Mouse (Mus musculus) ES-E14 (cell line): ENCODE measurements around the gene Fbxw2. TPM values are rescaled to one million over a fixed set of nuclear protein-coding genes. Genes with fewer than 3 reads are reported as not detected.
"Not testable (repeated sequence)": the region's sequence is repeated elsewhere in the genome, so short reads cannot be mapped to it uniquely, and the experiment has no call there.

Experiments
- DNase-seq: peaks from one replicate; pipeline ENCODE4 v3.0.0-alpha.2; 2013; ENCODE audit warnings: low read depth, low spot score
- H3K27ac ChIP-seq: 2 replicates; pipeline ENCODE4 v1.5.1; 2012; ENCODE audit warnings: low read depth, mild to moderate bottlenecking, low read length, moderate library complexity, mixed read lengths; ENCODE audit not compliant: poor library complexity, insufficient read depth, severe bottlenecking
- H3K36me3 ChIP-seq: 2 replicates; pipeline ENCODE4 v1.6.1; 2012; ENCODE audit warnings: mild to moderate bottlenecking, low read length, moderate library complexity, mixed read lengths; ENCODE audit not compliant: control insufficient read depth, poor library complexity, insufficient read depth, severe bottlenecking
- H3K4me1 ChIP-seq, 2 experiments: fragments of 150-350 bp in 1 of 2; sonication (generic) in 1 of 2; 2 replicates each; pipeline ENCODE4 v1.6.1; 2012; ENCODE audit warnings: low read length in 2 of 2, mild to moderate bottlenecking in 1 of 2, mixed read lengths in 1 of 2; ENCODE audit not compliant: control insufficient read depth in 2 of 2, insufficient read depth in 2 of 2, poor library complexity in 1 of 2
- H3K4me3 ChIP-seq, 2 experiments: fragments of 150-350 bp in 1 of 2; sonication (generic) in 1 of 2; 2 replicates each; pipeline ENCODE4 v1.5.1; 2012; ENCODE audit warnings: low read length in 2 of 2, low read depth in 1 of 2, mild to moderate bottlenecking in 1 of 2, mixed read lengths in 1 of 2; ENCODE audit not compliant: insufficient read depth in 1 of 2, poor library complexity in 1 of 2, severe bottlenecking in 1 of 2
- H3K9ac ChIP-seq: 2 replicates; pipeline ENCODE4 v1.6.1; 2012; ENCODE audit warnings: low read depth, mild to moderate bottlenecking, low read length, mixed read lengths; ENCODE audit not compliant: poor library complexity, insufficient read depth, severe bottlenecking
- H3K9me3 ChIP-seq: fragments of 150-350 bp; sonication (generic); 2 replicates; pipeline ENCODE4 v1.6.1; 2012; ENCODE audit warnings: low read depth, mild to moderate bottlenecking, low read length; ENCODE audit not compliant: control insufficient read depth, insufficient read depth
- CHD2 ChIP-seq: IDR thresholded peaks from 2 replicates; pipeline ENCODE4 v1.6.1; 2014; ENCODE audit warnings: mild to moderate bottlenecking, low read depth, low read length, inconsistent platforms
- HCFC1 ChIP-seq: IDR thresholded peaks from 2 replicates; pipeline ENCODE4 v1.6.1; 2012; ENCODE audit warnings: low read length, inconsistent platforms, borderline replicate concordance; ENCODE audit not compliant: insufficient read depth
- MAFK ChIP-seq: IDR thresholded peaks from 2 replicates; pipeline ENCODE4 v1.6.1; 2014; ENCODE audit warnings: mild to moderate bottlenecking, low read depth, low read length, inconsistent platforms; ENCODE audit not compliant: insufficient read depth
- ZC3H11A ChIP-seq: IDR thresholded peaks from 2 replicates; pipeline ENCODE4 v1.6.1; 2012; ENCODE audit warnings: low read depth, mild to moderate bottlenecking, inconsistent platforms, low read length, borderline replicate concordance
- ZNF384 ChIP-seq: IDR thresholded peaks from 2 replicates; pipeline ENCODE4 v1.6.1; 2012; ENCODE audit warnings: low read depth, low read length, inconsistent platforms
- in situ Hi-C, 2 experiments: fragments of 600-800 bp; cut with MboI; formaldehyde crosslinking; loops; one replicate each; pipeline ENCODE4 v1.15.1; 2025; ENCODE audit warnings: low sequenced_read_pairs in 2 of 2, inconsistent platforms in 1 of 2; ENCODE audit not compliant: unreplicated experiment in 2 of 2
- total RNA-seq: library from RNA; depleted of rRNA; stranded (reverse); fragments of 300-350 nt; gene quantifications from 2 replicates; pipeline ENCODE4 v1.2.3, GENCODE M21; 2012

Fbxw2 gene
- total RNA-seq, 1 experiment: 57.2 TPM

DNA sequence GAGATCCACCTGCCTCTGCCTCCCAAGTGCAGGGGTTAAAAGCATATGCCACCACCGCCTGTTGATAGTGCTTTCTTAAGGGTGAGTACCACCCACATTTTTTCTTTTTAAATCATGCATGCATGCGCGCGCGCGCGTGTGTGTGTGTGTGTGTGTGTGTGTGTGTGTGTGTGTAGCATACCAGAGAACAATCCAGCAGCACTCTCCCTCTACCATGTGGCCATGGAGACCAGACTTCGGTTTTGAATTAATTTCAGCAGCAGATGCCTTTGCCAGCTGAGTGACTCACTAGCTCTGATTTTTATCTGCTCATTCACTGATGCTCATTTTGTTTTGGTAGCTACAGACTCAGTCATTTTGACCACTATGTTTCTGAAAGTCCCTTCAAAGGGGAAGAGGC is 15.6 kb upstream of the Fbxw2 start:
- DNase-seq: no peak
- TF ChIP-seq ZC3H11A (no peak), HCFC1 (no peak), ZNF384 (no peak), MAFK (no peak), CHD2 (no peak)
- in situ Hi-C loops: loop anchor here in 1 of 2 experiments (25.0 kb wide), 1 partner anchor 271 kb away; the partner anchor contains the start of genes AI182371 and Cntrl
- Histone ChIP-seq H3K27ac (no peak overlapping the region), H3K9ac (no peak overlapping the region), H3K4me3 (no peak overlapping the region), H3K9me3 (no peaks in the 10 kb centered on the region), H3K36me3 (no peaks in the 10 kb centered on the region), H3K4me1 (peaks cover under 1 to 5% of the 10 kb centered on the region in 2 experiments; a peak in 3 of 4 replicates)

DNA sequence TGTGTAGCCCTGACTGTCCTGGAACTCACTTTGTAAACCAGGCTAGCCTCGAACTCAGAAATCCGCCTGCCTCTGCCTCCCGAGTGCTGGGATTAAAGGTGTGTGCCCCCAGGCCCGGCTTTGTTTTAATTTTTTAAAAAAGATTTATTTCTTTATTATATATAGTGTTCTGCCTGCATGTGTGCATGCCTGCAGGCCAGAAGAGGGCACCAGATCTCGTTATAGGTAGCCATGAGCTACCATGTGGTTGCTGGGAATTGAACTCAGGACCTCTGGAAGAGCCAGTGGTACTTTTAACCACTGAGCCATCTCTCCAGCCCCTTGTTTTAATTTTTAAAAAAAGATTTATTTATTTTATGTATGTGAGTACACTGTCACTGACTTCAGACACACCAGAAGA is 14.0 kb upstream of the Fbxw2 start:
- H3K36me3 ChIP-seq, H3K4me3 ChIP-seq, H3K9ac ChIP-seq, H3K27ac ChIP-seq, H3K9me3 ChIP-seq, H3K4me1 ChIP-seq, DNase-seq: not testable (repeated sequence)
- in situ Hi-C loops: loop anchor here in 1 of 2 experiments (25.0 kb wide), 1 partner anchor 272 kb away; the partner anchor contains the start of genes AI182371 and Cntrl

DNA sequence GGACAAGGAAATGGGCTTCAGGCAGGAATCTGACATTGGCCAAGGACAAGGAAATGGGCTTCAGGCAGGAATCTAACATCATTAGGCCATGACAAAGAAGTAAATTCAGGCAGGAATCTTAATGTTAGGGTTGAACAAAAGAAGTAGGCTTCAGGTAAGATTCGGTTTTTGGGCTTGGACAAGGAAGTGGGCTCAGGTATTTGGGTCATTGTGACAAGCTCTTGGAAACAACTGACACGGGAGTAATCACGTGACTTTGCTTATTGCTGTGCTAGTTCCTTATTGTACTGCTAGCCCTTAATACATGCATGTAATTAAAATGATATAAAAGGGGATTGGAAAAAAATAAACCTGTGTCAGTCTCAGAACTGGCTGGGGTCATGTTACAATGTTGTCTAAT is 9.6 kb upstream of the Fbxw2 start:
- H3K4me1 ChIP-seq: peaks cover 2% of the 10 kb centered on the region in 2 experiments; a peak in 2 of 4 replicates
- no peak overlapping the region for H3K4me3 ChIP-seq
- in situ Hi-C loops: loop anchor here in 1 of 2 experiments (25.0 kb wide), 1 partner anchor 277 kb away; the partner anchor contains the start of genes AI182371 and Cntrl
- H3K9ac ChIP-seq: no peak overlapping the region
- H3K36me3 ChIP-seq: no peaks in the 10 kb centered on the region
- H3K9me3 ChIP-seq: no peaks in the 10 kb centered on the region
- H3K27ac ChIP-seq: no peak overlapping the region; the same call in 1 of the 2 replicates
- DNase-seq: peak; percentile 34
- TF ChIP-seq HCFC1: no peak

DNA sequence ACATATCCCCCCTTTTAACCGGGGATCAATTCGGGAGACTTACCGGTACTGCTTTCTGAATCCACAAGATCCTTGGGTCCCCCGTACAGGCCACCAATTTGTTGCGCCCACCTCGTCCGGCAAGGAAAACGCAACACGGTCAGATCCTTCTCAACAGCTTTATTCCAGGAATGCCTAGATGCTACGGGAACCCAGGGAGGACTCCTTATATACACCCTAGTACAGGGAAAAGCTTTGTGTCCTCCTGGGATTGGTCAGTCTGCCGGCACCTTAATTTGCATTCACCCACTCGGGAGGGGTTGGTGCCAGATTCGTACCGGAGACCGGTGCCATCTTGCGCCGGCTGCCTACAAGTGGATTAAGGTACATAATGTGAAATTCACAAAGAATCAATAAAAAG is 7.5 kb upstream of the Fbxw2 start:
- Histone ChIP-seq H3K9me3 (no peaks in the 10 kb centered on the region), H3K4me3 (no peak overlapping the region), H3K36me3 (no peaks in the 10 kb centered on the region), H3K4me1 (peaks cover 2% of the 10 kb centered on the region in 2 experiments; a peak in 2 of 4 replicates), H3K27ac (no peak overlapping the region), H3K9ac (no peak overlapping the region)
- DNase-seq: no peak
- TF ChIP-seq MAFK (no peak), ZNF384 (no peak), HCFC1 (no peak), CHD2 (no peak), ZC3H11A (no peak)
- in situ Hi-C loops: loop anchor here in 1 of 2 experiments (25.0 kb wide), 1 partner anchor 279 kb away; the partner anchor contains the start of genes AI182371 and Cntrl

DNA sequence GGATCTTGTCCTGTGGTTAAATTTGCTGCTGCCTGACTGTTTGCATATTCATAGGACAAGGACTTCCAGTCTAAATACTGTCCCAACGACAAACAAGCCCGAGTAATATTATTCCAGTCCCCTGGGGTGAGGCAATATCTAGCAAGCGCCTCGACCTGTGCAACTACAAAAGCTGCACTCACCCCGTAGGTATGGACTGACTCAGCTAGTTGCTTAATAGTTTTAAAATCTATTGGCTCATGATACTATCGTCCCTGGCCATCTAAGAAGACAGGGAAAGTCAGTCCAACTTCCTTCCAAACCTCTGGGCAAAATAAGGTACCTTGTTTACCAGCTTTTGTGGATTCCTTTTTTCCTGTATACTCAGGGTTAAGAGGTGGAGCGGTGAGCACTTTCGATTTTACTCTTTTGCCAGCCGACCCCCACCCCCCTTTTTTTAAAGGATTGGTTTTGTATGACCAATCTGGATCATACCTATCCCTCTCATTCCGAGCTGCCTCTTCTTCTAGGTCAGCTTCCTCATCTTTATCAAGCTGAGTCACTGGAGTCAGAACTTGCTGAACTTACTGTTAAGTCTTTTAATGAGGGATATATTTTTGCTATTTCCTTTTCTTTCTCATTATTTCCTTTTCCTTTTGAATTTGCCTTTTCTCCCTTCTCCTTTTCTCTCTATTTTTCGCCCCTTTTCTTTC is 6.8 kb upstream of the Fbxw2 start, which contains the start of gene Gm34653:
Gene Gm34653 (plus strand): TSS at position 242 of the 692 bp plus-strand sequence.
- H3K9ac ChIP-seq, H3K4me1 ChIP-seq, DNase-seq, H3K27ac ChIP-seq, H3K36me3 ChIP-seq, H3K4me3 ChIP-seq, H3K9me3 ChIP-seq: not testable (repeated sequence)
- in situ Hi-C loops: loop anchor here in 1 of 2 experiments (25.0 kb wide), 1 partner anchor 279 kb away; the partner anchor contains the start of genes AI182371 and Cntrl

DNA sequence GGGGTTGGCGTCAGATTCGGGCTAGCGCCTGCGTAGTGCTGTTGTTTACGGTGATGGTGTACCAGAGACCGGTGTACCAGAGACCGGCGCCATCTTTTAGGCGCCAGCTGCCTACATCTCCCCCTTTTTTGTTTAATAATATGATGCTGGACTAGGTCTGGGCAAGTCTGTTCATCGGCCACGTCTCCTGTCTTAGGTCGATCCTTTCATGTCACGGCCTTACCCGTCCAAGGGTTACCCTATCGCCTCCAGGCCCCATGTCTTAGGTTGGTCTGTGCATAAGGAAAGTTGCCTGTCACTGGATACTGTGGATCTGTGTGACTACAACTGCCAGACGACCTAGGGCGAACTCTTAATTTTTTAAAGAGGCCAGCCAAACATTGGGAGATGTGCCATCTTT is 4.0 kb upstream of the Fbxw2 start:
- DNase-seq: not testable (repeated sequence)
- in situ Hi-C loops: loop anchor here in 1 of 2 experiments (25.0 kb wide), 1 partner anchor 282 kb away; the partner anchor contains the start of genes AI182371 and Cntrl

More for the DNA sequence above, 4.0 kb upstream of the Fbxw2 start:
- H3K9me3 ChIP-seq, H3K4me1 ChIP-seq, H3K9ac ChIP-seq, H3K4me3 ChIP-seq, H3K36me3 ChIP-seq, H3K27ac ChIP-seq: not testable (repeated sequence)
